Mouse (Mus musculus): ENCODE data around the gene Bcan. TPM values are rescaled to one million over a fixed set of nuclear protein-coding genes. Genes with fewer than 3 reads are reported as not detected.
A peak's percentile ranks its signal among the peaks of the same experiment; 100 is the strongest.

Bcan gene
- total RNA-seq, 2 experiments from 2014 or later = 297 to 331 TPM

- intact Hi-C loops (cut with DNase I) = no loop called here
- no peak for DNase-seq (ENCODE audit: low spot score in 2 of 2)
Measured at GRCm38 (mm10) chr3:87949266-87949954, 50.6 kb downstream of the Bcan start.

DNA sequence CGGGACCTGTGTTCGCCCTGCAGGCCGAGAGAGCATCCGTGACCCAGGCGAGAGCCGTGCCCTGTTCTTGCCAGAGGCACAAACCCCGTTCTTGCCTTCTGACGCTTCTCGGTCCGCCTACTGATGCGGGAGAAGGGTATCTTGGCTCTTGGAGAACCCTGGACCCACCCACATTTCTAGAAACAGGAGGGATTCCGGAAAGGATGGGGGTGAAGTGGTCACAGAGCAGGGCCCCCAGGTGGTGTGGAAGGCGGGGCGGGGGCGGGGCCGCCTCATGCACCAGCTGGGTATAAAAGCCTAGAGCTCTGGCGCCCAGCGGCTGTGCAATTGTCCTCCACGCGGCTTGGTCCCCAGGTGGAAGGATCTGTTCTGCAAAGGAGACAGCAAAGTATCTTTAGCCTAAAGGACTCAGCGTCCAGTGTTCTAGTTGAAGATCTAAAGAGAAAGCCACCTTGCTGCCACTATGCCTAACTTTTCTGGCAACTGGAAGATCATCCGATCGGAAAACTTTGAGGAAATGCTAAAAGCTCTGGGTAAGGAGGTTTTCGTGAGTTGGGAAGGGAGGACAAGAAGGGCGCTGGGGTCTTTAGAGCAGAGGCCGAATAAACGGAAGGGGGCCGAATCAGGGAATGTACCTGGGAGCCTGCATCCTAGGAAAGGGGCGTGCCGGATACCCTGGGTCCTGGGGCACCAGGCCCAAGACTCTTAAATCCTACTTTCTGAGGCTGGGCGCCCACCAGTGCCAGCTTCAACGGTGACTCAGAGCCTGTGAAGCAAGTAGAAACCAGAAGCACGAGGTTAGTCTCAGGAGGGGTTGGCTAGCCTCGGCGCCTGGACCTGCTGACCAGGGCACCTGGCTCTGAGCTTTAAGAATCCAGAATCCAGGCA, 51.4 kb downstream of the Bcan start, which contains the start of gene Crabp2:
Gene Crabp2 (plus strand): TSS at position 289 of the 888 bp plus-strand sequence.
- intact Hi-C loops (cut with DNase I) = no loop called here
- DNase-seq (ENCODE audit: low spot score in 2 of 2) = no peak

- intact Hi-C loops (cut with DNase I) = no loop called here
Measured at GRCm38 (mm10) chr3:87947811-87948199, 52.2 kb downstream of the Bcan start.

DNA sequence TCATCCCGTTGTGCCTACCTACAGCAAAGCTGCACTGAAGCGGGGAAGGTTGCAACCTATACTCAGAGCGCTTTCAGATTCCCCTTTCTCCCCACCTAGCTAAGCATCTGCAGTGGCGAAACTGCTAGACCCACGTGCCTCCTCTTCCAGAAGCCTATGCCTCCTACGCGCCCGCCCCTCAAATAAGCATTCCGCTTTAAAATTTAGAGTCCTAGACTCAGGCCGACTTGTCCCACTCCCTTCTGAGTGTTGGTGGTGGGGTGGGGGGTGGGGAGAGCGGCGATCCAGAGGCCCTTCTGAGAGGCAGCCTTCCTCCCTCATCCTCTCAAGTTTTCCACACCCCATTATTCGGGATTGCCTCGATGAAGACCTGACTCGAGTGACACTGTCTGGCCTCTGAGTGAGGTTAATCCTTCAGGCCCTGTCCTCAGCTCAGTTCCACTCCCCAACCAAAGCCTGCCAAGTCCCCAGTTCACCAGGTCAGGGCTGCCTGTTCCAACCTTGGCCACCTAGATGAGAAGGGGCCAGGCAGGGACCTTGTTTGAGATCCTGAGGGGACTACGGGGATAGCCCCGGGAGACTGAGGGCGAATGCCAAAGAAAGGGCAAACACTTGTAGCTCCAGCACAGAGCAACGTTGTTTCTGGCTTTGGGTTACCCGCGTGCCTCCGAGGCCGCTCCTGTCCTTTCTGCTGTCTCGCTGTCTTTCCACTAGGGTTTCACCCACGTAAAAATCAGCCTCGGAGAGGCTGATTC, 52.8 kb downstream of the Bcan start:
- peak in 1 of 2 experiments; percentile 35 for DNase-seq (ENCODE audit: low spot score in 2 of 2)
- intact Hi-C loops (cut with DNase I) = no loop called here

More at GRCm38 (mm10) chr3:87947811-87948199, 52.2 kb downstream of the Bcan start:
- no peak for DNase-seq (ENCODE audit: low spot score in 2 of 2)

- intact Hi-C loops (cut with DNase I) = no loop called here
- DNase-seq (ENCODE audit: low spot score in 2 of 2) = no peak
Measured at GRCm38 (mm10) chr3:87946541-87946860, 53.5 kb downstream of the Bcan start.

- intact Hi-C loops (cut with DNase I) = no loop called here
- DNase-seq (ENCODE audit: low spot score in 2 of 2) = no peak
Measured at GRCm38 (mm10) chr3:87945781-87946540, 54.1 kb downstream of the Bcan start.

DNA sequence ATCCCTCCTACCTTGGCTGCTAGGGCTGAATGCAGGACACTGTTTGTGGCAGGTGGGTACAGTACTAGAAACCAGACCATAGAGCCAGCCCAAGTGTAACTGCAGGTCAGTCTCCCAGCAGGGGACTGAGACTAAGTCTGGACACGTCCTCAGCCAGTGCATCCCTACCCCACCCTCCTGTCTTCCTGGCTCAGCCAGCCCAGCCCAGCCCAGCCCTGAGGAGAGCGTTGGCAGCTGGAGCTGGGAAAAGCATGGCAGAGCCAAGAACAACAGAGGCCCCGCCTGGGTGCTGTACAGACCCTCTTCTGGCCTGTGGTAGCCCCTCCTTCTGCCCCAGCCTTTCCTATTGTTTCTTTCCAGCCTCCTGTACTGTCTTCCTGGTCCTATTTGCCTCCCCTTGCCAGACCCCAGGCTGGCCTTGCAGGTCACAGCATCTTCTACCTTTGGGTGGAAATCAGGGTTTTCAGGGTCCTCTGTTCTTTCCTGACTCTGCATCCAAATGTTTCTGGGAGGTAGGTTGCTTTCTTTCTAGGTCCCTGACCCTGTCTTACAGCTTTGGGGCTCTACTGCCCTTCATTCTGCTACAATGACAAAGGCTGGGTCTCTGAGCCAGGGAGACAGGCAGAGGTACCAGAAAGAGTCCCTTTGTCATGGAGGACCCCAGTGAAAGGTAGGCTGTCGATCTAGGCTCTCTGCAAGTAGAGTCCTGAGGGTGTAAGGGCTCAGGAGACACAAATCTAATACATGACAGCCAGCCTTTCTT, 55.0 kb downstream of the Bcan start:
- no peak for DNase-seq (ENCODE audit: low spot score in 2 of 2)
- intact Hi-C loops (cut with DNase I) = no loop called here

DNA sequence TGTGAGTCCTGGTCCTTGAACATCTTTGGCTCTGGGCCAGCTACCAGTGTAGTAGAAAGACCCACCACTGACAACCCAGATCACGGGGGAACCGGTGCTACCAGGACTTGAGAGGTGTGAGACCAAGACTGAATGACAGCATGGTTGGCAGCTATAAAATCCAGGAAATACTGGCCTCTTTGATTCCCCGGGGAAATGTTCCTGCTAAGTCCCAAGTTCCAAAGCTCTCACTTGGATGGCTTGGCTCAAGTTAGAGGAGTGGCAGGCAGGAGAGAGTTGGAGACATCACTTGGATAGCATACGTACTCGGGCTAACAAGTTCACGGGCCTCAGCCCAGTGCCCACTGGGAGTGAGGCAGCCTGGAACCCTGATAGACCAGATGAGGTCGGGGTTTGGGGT, 56.4 kb downstream of the Bcan start:
- intact Hi-C loops (cut with DNase I) = no loop called here
- no peak for DNase-seq (ENCODE audit: low spot score in 2 of 2)

DNA sequence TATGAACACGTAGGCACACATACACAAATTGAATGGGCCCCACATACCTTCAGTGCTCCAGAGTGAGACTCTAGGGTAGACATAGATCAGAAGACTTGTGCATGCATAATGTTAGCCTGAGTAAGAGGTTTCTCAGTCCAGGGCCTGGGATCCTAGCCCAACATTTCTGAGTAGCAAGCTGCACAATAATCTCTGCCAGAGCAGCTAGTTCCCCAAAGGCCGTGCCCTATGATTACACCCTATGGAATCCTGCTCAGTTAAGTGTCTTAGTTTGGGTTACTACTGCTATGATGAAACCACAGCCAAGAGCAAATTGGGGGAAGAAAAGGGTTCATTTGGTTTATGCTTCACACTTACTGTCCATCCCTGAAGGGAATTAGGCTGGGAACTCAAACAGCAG, 57.6 kb downstream of the Bcan start:
- intact Hi-C loops (cut with DNase I) = no loop called here

GRCm38 (mm10) chr3:87940611-87941010, 59.4 kb downstream of the Bcan start:
- intact Hi-C loops (cut with DNase I) = no loop called here
- no peak for DNase-seq (ENCODE audit: low spot score in 2 of 2)

More for the DNA sequence above, 57.6 kb downstream of the Bcan start:
- no peak for DNase-seq (ENCODE audit: low spot score in 2 of 2)

Other genes starting within 250 kb of the Bcan start
- gene Ntrk1, start 205.1 kb downstream of the Bcan start, total RNA-seq (2021) = under 1 TPM in 1 of 2 experiments, not detected in 1; 0.61 TPM
- gene Insrr, start 203.3 kb downstream of the Bcan start, total RNA-seq (2021) = under 1 TPM; 0.57 to 0.66 TPM
- 1 to 10 TPM; 7.3 to 9.1 TPM for gene Pear1, start 175.9 kb downstream of the Bcan start, total RNA-seq (2021)
- gene Sh2d2a, start 153.5 kb downstream of the Bcan start, total RNA-seq (2021) = not detected
- 10 to 100 TPM; 64.4 to 65.9 TPM for gene Prcc, start 114.6 kb downstream of the Bcan start, total RNA-seq (2021)
- gene Hdgf, start 93.9 kb downstream of the Bcan start, total RNA-seq (2021) = 100 to 1,000 TPM; 130 to 139 TPM
- gene Mrpl24, start 80.7 kb downstream of the Bcan start, total RNA-seq (2021) = 10 to 100 TPM; 45.5 to 48.5 TPM
- 10 to 100 TPM; 14.3 to 15.2 TPM for gene Isg20l2, start 69.9 kb downstream of the Bcan start, total RNA-seq (2021)
- gene Rrnad1, start 69.5 kb downstream of the Bcan start, total RNA-seq (2021) = 10 to 100 TPM; 17.7 to 19.0 TPM
- gene Crabp2, start 51.6 kb downstream of the Bcan start, total RNA-seq (2021) = 1 to 10 TPM; 5.4 to 5.9 TPM
- gene Nes, start 29.2 kb downstream of the Bcan start, total RNA-seq (2021) = 10 to 100 TPM; 10.1 to 10.4 TPM
- gene Hapln2, start 27.4 kb upstream of the Bcan start, total RNA-seq (2021) = 1 to 10 TPM; 1.3 TPM
- 10 to 100 TPM; 15.5 to 16.5 TPM for gene Gpatch4, start 42.9 kb upstream of the Bcan start, total RNA-seq (2021)
- 10 to 100 TPM; 60.8 to 64.2 TPM for gene Naxe, start 58.3 kb upstream of the Bcan start, total RNA-seq (2021)
- gene Ttc24, start 78.1 kb upstream of the Bcan start, total RNA-seq (2021) = not detected
- gene Iqgap3, start 81.7 kb upstream of the Bcan start, total RNA-seq (2021) = 1 to 10 TPM in 1 of 2 experiments, under 1 TPM in 1; 0.66 to 1.2 TPM
- 100 to 1,000 TPM; 196 to 201 TPM for gene Mef2d, start 142.1 kb upstream of the Bcan start, total RNA-seq (2021)

Data from left cerebral cortex, postnatal 14 days (tissue).